11 mouse cellular contexts compared by ENCODE assay signal in the genomic region with DNA sequence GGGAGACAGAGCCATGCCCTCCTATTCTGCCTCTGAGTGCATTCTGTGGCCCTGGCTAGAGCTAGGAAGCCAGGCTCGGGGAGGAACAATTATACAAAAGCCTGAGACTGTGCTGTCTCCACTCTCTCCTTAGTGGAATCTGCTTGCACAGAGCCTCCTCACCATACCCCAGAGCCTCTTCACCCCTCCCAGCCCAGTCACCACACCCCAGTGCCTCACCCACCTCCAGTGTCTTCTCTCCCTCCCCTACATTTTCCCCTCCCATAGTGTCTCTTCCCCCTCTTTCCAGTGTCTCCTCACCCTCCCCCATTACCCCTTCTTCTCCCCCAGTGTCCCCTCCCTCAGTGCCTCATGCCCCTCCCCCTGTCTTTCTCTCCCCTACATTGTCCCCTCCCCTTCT. TPM values are rescaled to one million over a fixed set of nuclear protein-coding genes. Genes with fewer than 3 reads are reported as not detected.
A peak's percentile ranks its signal among the peaks of the same experiment; 100 is the strongest.
DNase-seq lines count a peak whose midpoint lies in the region; ATAC-seq and TF ChIP-seq lines count a peak whose summit lies in the region.
"Had no signal": no experiment of that assay in that cellular context is flagged by ENCODE, and none has a peak within 500 bp of the region (broad histone marks: within the 10 kb centered on the region; RNA-seq: fewer than 3 reads in every experiment).

No protein-coding gene starts in this region.

- TF ChIP-seq CTCF in heart, postnatal 0 days (IDR thresholded peaks at IDR 0.05; ENCODE audit: low read depth), result no peak
- TF ChIP-seq CTCF in heart, adult 2 months (IDR thresholded peaks at IDR 0.05), result no peak

- no peaks in the 10 kb centered on the region for H3K27me3 ChIP-seq in heart, postnatal 0 days (ENCODE audit: control insufficient read depth, insufficient read depth, low read length)
- H3K27me3 ChIP-seq in heart, adult 2 months (ENCODE audit: control insufficient read depth, insufficient read depth, low read length), result no peaks in the 10 kb centered on the region
- no peaks in the 10 kb centered on the region for H3K27me3 ChIP-seq in hindbrain, embryonic 14.5 days (ENCODE audit: control insufficient read depth, insufficient read depth, low read length)
- H3K27me3 ChIP-seq in midbrain, embryonic 14.5 days (ENCODE audit: control insufficient read depth, insufficient read depth, low read length), result no peaks in the 10 kb centered on the region

- H3K36me3 ChIP-seq in heart, postnatal 0 days (replicated peaks; ENCODE audit: control insufficient read depth, insufficient read depth, low read length), result 0 out of 2 replicates have a peak, but pooled peaks cover 6% of the 10 kb centered on the region
- no peaks in the 10 kb centered on the region for H3K36me3 ChIP-seq in heart, adult 2 months (ENCODE audit: control insufficient read depth, insufficient read depth, low read length)
- no peaks in the 10 kb centered on the region for H3K36me3 ChIP-seq in hindbrain, embryonic 14.5 days (replicated peaks; ENCODE audit: control insufficient read depth, insufficient read depth)
- H3K36me3 ChIP-seq in midbrain, embryonic 14.5 days (ENCODE audit: control insufficient read depth, insufficient read depth, low read length), result no peaks in the 10 kb centered on the region
- H3K36me3 ChIP-seq: G1E had no signal

- no peak overlapping the region for H3K4me3 ChIP-seq in heart, postnatal 0 days (ENCODE audit: low read depth, low read length)
- no peak overlapping the region for H3K4me3 ChIP-seq in heart, adult 2 months
- H3K4me3 ChIP-seq in hindbrain, embryonic 14.5 days (replicated peaks; ENCODE audit: low read length), result no peak overlapping the region
- no peak overlapping the region for H3K4me3 ChIP-seq in midbrain, embryonic 14.5 days (replicated peaks; ENCODE audit: low read depth, low read length)

- no peaks in the 10 kb centered on the region for H3K9me3 ChIP-seq in heart, postnatal 0 days (replicated peaks; ENCODE audit: control insufficient read depth, low read length)
- H3K9me3 ChIP-seq in hindbrain, embryonic 14.5 days (ENCODE audit: control insufficient read depth, low read length), result no peaks in the 10 kb centered on the region
- no peaks in the 10 kb centered on the region for H3K9me3 ChIP-seq in midbrain, embryonic 14.5 days (ENCODE audit: control insufficient read depth, low read length)

- peak overlapping the region; percentile 70 for H3K27ac ChIP-seq in heart, postnatal 0 days (ENCODE audit: low read depth)
- no peak overlapping the region for H3K27ac ChIP-seq in heart, adult 2 months
- H3K27ac ChIP-seq in hindbrain, embryonic 14.5 days, result peak overlapping the region; percentile 36; the same call in 1 of the 2 replicates
- H3K27ac ChIP-seq in midbrain, embryonic 14.5 days (replicated peaks; ENCODE audit: low read depth, low read length), result peak overlapping the region; percentile 67

- peaks cover 11% of the 10 kb centered on the region for H3K79me2 ChIP-seq in heart, adult 2 months (replicated peaks; ENCODE audit: control insufficient read depth, insufficient read depth, low read length)

- intact Hi-C loops in heart, adult 2 months (cut with DNase I), result no loop called here
- intact Hi-C loops in left cerebral cortex, postnatal 14 days (cut with DNase I), result no loop called here

- H3K4me1 ChIP-seq in heart, postnatal 0 days (ENCODE audit: control insufficient read depth, insufficient read depth), result peaks cover 66% of the 10 kb centered on the region
- H3K4me1 ChIP-seq in heart, adult 2 months (ENCODE audit: control insufficient read depth, insufficient read depth, low read length), result peaks cover 26% of the 10 kb centered on the region
- no peaks in the 10 kb centered on the region for H3K4me1 ChIP-seq in hindbrain, embryonic 14.5 days (replicated peaks; ENCODE audit: control insufficient read depth, insufficient read depth, low read length)
- H3K4me1 ChIP-seq in midbrain, embryonic 14.5 days (ENCODE audit: control insufficient read depth, insufficient read depth, low read length), result no peaks in the 10 kb centered on the region

- TF ChIP-seq EP300 in heart, postnatal 0 days (IDR thresholded peaks at IDR 0.05; ENCODE audit: low read depth), result no peak
- TF ChIP-seq EP300 in heart, adult 2 months (IDR thresholded peaks at IDR 0.05; ENCODE audit: insufficient read depth, low read depth, low read length), result no peak

- 17% methylated on average over 1 of the region's 1 CpGs for WGBS in heart, postnatal 0 days
- 26% methylated on average over 1 of the region's 1 CpGs for WGBS in heart, adult 2 months
- 0% methylated on average over 1 of the region's 1 CpGs for WGBS in hindbrain, embryonic 14.5 days
- 8% methylated on average over 1 of the region's 1 CpGs for WGBS in midbrain, embryonic 14.5 days

- no peak for ATAC-seq in heart, postnatal 0 days (ENCODE audit: insufficient read depth, low read depth)
- ATAC-seq in hindbrain, embryonic 14.5 days (ENCODE audit: low FRiP score), result no peak; the same call in 1 of the 2 replicates
- no peak for ATAC-seq in midbrain, embryonic 14.5 days (ENCODE audit: low FRiP score, low TSS enrichment)

- no peak overlapping the region for H3K9ac ChIP-seq in heart, postnatal 0 days (replicated peaks; ENCODE audit: low read depth, low read length)
- H3K9ac ChIP-seq in heart, adult 2 months (ENCODE audit: low read depth, low read length), result no peak overlapping the region
- no peak overlapping the region for H3K9ac ChIP-seq in hindbrain, embryonic 14.5 days
- H3K9ac ChIP-seq in midbrain, embryonic 14.5 days (replicated peaks; ENCODE audit: low read length), result no peak overlapping the region; the same call in 1 of the 2 replicates

- no peak for TF ChIP-seq POLR2A in heart, adult 2 months (IDR thresholded peaks at IDR 0.05; ENCODE audit: insufficient read depth, low read depth, low read length)

- peak; percentile 49 for DNase-seq in heart, postnatal 0 days (ENCODE audit: low spot score)
- no peak for DNase-seq in heart, adult 2 months
- peak; percentile 35 for DNase-seq in ZHBTc4 (ENCODE audit: low read depth, low spot score)
- no peak for DNase-seq in hindbrain, embryonic 14.5 days (ENCODE audit: low spot score)
- peak; percentile 35 for DNase-seq in midbrain, embryonic 14.5 days
- no peak for DNase-seq in spleen, postnatal 36 days (ENCODE audit: low spot score in 2 of 2)
- no peak for DNase-seq in spleen, adult 18-20 months
- DNase-seq in left cerebral cortex, postnatal 14 days (ENCODE audit: low spot score in 2 of 2), result no peak

- H3K4me2 ChIP-seq in heart, postnatal 0 days (ENCODE audit: low read depth, low read length), result no peak overlapping the region
- no peak overlapping the region for H3K4me2 ChIP-seq in hindbrain, embryonic 14.5 days (replicated peaks)
- H3K4me2 ChIP-seq in midbrain, embryonic 14.5 days (ENCODE audit: low read length), result no peak overlapping the region

RNA-seq across cellular contexts. Expression of a gene that starts 29.5 kb away (rescaled TPM):
- total RNA-seq in heart, postnatal 0 days (2014; rRNA removed; ENCODE audit: low replicate concordance), result not detected in 2 replicates
- polyA plus RNA-seq in heart, postnatal 0 days (2015; fragmentation: Nextera tagmentation; extraction: Ambion mirVana), result 0.77 and 0.89 TPM in 2 replicates
- 1 to 10 TPM in 1 of 2 experiments, under 1 TPM in 1; 0.68 to 1.5 TPM for total RNA-seq in heart, adult 2 months (2021)
- polyA plus RNA-seq in heart, adult 2 months (2012; rRNA removed), result 2.6 and 4.2 TPM in 2 replicates
- polyA plus RNA-seq in hindbrain, embryonic 14.5 days (2014; fragmentation: Nextera tagmentation; extraction: Ambion mirVana), result 0.57 and 0.99 TPM in 2 replicates
- polyA plus RNA-seq in midbrain, embryonic 14.5 days (2014; fragmentation: Nextera tagmentation; extraction: Ambion mirVana), result 0.70 and 0.77 TPM in 2 replicates
- total RNA-seq in left cerebral cortex, postnatal 14 days (2021), result 1 to 10 TPM; 3.4 to 4.2 TPM
- total RNA-seq: G1E had no signal
- polyA plus RNA-seq: G1E had no signal

RNA-seq across cellular contexts. Expression of a gene that starts 41.0 kb away (rescaled TPM):
- not detected in 2 replicates for total RNA-seq in heart, postnatal 0 days (2014; rRNA removed; ENCODE audit: low replicate concordance)
- not detected in 2 replicates for polyA plus RNA-seq in heart, postnatal 0 days (2015; fragmentation: Nextera tagmentation; extraction: Ambion mirVana)
- not detected for total RNA-seq in heart, adult 2 months (2021)
- not detected in 2 replicates for polyA plus RNA-seq in heart, adult 2 months (2012; rRNA removed)
- polyA plus RNA-seq in hindbrain, embryonic 14.5 days (2014; fragmentation: Nextera tagmentation; extraction: Ambion mirVana), result not detected in 2 replicates
- polyA plus RNA-seq in midbrain, embryonic 14.5 days (2014; fragmentation: Nextera tagmentation; extraction: Ambion mirVana), result not detected in 2 replicates
- not detected for total RNA-seq in left cerebral cortex, postnatal 14 days (2021)
- total RNA-seq: G1E; gastrocnemius, postnatal 4 days; liver, adult 2 months had no signal
- polyA plus RNA-seq: G1E; liver, adult 2 months had no signal

Comparison
In these comparisons a context has a peak if more than half of its experiments do, and no peak if none do; other contexts are left out.
1. DNase-seq: peak in heart, postnatal 0 days (single experiment), ZHBTc4 (single experiment) and midbrain, embryonic 14.5 days (single experiment); none in heart, adult 2 months (0 of 2), hindbrain, embryonic 14.5 days (single experiment), spleen, postnatal 36 days (0 of 2), spleen, adult 18-20 months (0 of 2) and left cerebral cortex, postnatal 14 days (0 of 2).